Mouse (Mus musculus): ENCODE measurements around the gene Colq.

DNA sequence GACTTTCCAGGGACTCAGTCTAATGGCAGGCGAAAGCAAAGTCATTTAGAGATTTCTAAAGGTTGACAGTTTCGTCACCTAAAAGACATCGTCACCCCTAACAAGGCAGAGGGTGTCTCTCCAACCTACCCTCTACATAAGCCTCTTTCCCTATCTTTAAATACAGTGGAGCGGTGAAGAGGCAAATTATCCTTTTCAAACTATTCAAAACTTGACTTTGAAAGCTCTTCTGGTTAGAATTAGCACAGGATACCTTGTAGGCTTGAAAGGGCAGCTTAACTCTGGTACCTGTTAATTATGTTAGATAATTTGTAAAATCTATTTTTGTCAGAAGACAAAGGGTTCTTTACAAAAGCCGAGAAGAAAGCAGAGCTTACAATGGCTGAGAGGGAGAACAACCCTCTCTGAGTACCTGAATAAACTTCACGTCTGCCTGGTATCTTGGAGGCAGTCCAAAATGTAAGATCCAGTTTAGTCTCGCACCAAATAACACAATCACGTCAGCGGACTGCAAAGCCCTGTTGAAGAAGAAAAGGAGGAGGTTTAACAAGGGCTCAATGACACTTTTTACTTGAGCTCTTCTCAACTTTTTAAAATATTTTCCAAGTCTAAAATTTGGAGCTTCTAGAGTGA lies 29.6 kb upstream of the Colq start:
- TF ChIP-seq CTCF (IDR thresholded peaks at IDR 0.05; ENCODE audit: control insufficient read depth, insufficient read depth, low read length) (no peak), POLR2A (IDR thresholded peaks at IDR 0.05; ENCODE audit: borderline replicate concordance, control insufficient read depth, low read depth, low read length) (no peak)
